Mouse (Mus musculus): ENCODE data around the gene Wipi2. TPM values are rescaled to one million over a fixed set of nuclear protein-coding genes. Genes with fewer than 3 reads are reported as not detected.

Gene Wipi2
- total RNA-seq (2023), result 70.4 TPM

GRCm38 (mm10) chr5:142627398-142627797 is at the start of gene Wipi2:
TSS of gene Wipi2 (plus strand) at chr5:142627698.

GRCm38 (mm10) chr5:142608259-142608988 is 19.1 kb upstream of the Wipi2 start, which contains the start of gene Mmd2:
TSS of gene Mmd2 (minus strand) at chr5:142608800.

GRCm38 (mm10) chr5:142692248-142692647 is 64.8 kb downstream of the Wipi2 start, which contains the start of gene Slc29a4:
TSS of gene Slc29a4 (plus strand) at chr5:142692512.

Other genes with a start within 250 kb of the Wipi2 start
- gene Foxk1, start 226.2 kb upstream of the Wipi2 start, total RNA-seq (2023), result 96.5 TPM
- 53.7 TPM for gene Ap5z1, start 163.8 kb upstream of the Wipi2 start, total RNA-seq (2023)
- gene Papolb, start 97.6 kb upstream of the Wipi2 start, total RNA-seq (2023), result not detected
- not detected for gene Radil, start 76.6 kb upstream of the Wipi2 start, total RNA-seq (2023)
- gene Mmd2, start 18.9 kb upstream of the Wipi2 start, total RNA-seq (2023), result not detected
- gene Slc29a4, start 64.8 kb downstream of the Wipi2 start, total RNA-seq (2023), result 0.53 TPM
- 91.6 TPM for gene Tnrc18, start 190.0 kb downstream of the Wipi2 start, total RNA-seq (2023)

Measured in CD4-positive naive resting alpha-beta T cell, adult 76 days (primary cell).